Mouse (Mus musculus) C2C12 (cell line): ENCODE measurements around the gene Slc46a2.

Experiments used
- CEBPB ChIP-seq: IDR thresholded peaks from one replicate; pipeline ENCODE4 v1.6.1; 2011; ENCODE audit warnings: low read depth, mild to moderate bottlenecking, control low read depth, moderate library complexity
- CTCF ChIP-seq: IDR thresholded peaks from one replicate; pipeline ENCODE4 v1.5.1; 2011; ENCODE audit not compliant: control insufficient read depth, insufficient read depth, insufficient read length
- MYOD1 ChIP-seq: IDR thresholded peaks from one replicate; pipeline ENCODE4 v1.6.1; 2011; ENCODE audit warnings: low read depth; ENCODE audit not compliant: control insufficient read depth, insufficient read length
- MYOG ChIP-seq: IDR thresholded peaks from one replicate; pipeline ENCODE4 v1.6.1; 2011; ENCODE audit not compliant: control insufficient read depth, insufficient read length; ENCODE audit errors: extremely low read depth

GRCm38 (mm10) chr4:59925082-59925481 is 10.2 kb upstream of the Slc46a2 start:
- TF ChIP-seq CTCF = no peak
- no peak for TF ChIP-seq MYOD1
- TF ChIP-seq MYOG = no peak
- TF ChIP-seq CEBPB = no peak
